Mouse (Mus musculus): ENCODE results near the gene Fbp2. TPM values are rescaled to one million over a fixed set of nuclear protein-coding genes. Genes with fewer than 3 reads are reported as not detected.
A peak's percentile ranks its signal among the peaks of the same experiment; 100 is the strongest.
"Not testable (repeated sequence)": the region's sequence is repeated elsewhere in the genome, so short reads cannot be mapped to it uniquely, and the experiment has no call there.

The Fbp2 gene
- polyA plus RNA-seq, 1 experiment = 35.3 TPM

GRCm38 (mm10) chr13:62855396-62856304 lies 2.6 kb downstream of the Fbp2 start:
- WGBS = 30% methylated on average over 25 of the region's 25 CpGs
- TF ChIP-seq CTCF (conservative IDR thresholded peaks at IDR 0.05; ENCODE audit: insufficient read depth, insufficient read length, low read depth, low read length) (no peak), POLR2A (IDR thresholded peaks at IDR 0.05; ENCODE audit: low read depth, low read length) (no peak)

GRCm38 (mm10) chr13:62854666-62855065 lies 3.6 kb downstream of the Fbp2 start:
- Histone ChIP-seq H3K36me3 (ENCODE audit: control insufficient read depth, insufficient read depth, low read length) (no peaks in the 10 kb centered on the region), H3K27me3 (replicated peaks; ENCODE audit: control insufficient read depth, insufficient read depth, low read length) (no peaks in the 10 kb centered on the region), H3K27ac (ENCODE audit: insufficient read depth, low read depth, low read length) (no peak overlapping the region), H3K4me1 (ENCODE audit: control insufficient read depth, insufficient read depth, low read length) (no peaks in the 10 kb centered on the region; the same call in 1 of the 2 replicates), H3K4me3 (ENCODE audit: insufficient read depth, low read depth, low read length) (no peak overlapping the region)
- 11% methylated on average over 15 of the region's 15 CpGs for WGBS
- DNase-seq = peak; percentile 69
- TF ChIP-seq CTCF (conservative IDR thresholded peaks at IDR 0.05; ENCODE audit: insufficient read depth, insufficient read length, low read depth, low read length) (peak; percentile 86), POLR2A (IDR thresholded peaks at IDR 0.05; ENCODE audit: low read depth, low read length) (no peak)

More at GRCm38 (mm10) chr13:62855396-62856304, 2.6 kb downstream of the Fbp2 start:
- Histone ChIP-seq H3K4me3 (ENCODE audit: insufficient read depth, low read depth, low read length) (no peak overlapping the region), H3K27ac (ENCODE audit: insufficient read depth, low read depth, low read length) (no peak overlapping the region), H3K36me3 (ENCODE audit: control insufficient read depth, insufficient read depth, low read length) (no peaks in the 10 kb centered on the region), H3K4me1 (ENCODE audit: control insufficient read depth, insufficient read depth, low read length) (no peaks in the 10 kb centered on the region; the same call in 1 of the 2 replicates), H3K27me3 (replicated peaks; ENCODE audit: control insufficient read depth, insufficient read depth, low read length) (no peaks in the 10 kb centered on the region)
- no peak for DNase-seq

GRCm38 (mm10) chr13:62833341-62833740 lies 24.9 kb downstream of the Fbp2 start:
- Histone ChIP-seq H3K27ac (ENCODE audit: insufficient read depth, low read depth, low read length) (no peak overlapping the region), H3K27me3 (replicated peaks; ENCODE audit: control insufficient read depth, insufficient read depth, low read length) (no peaks in the 10 kb centered on the region), H3K4me3 (ENCODE audit: insufficient read depth, low read depth, low read length) (no peak overlapping the region), H3K4me1 (ENCODE audit: control insufficient read depth, insufficient read depth, low read length) (no peaks in the 10 kb centered on the region), H3K36me3 (ENCODE audit: control insufficient read depth, insufficient read depth, low read length) (no peaks in the 10 kb centered on the region)
- WGBS = 57% methylated on average over 4 of the region's 4 CpGs
- no peak for DNase-seq
- TF ChIP-seq POLR2A (IDR thresholded peaks at IDR 0.05; ENCODE audit: low read depth, low read length) = no peak

GRCm38 (mm10) chr13:62832239-62832638 lies 26.0 kb downstream of the Fbp2 start:
- Histone ChIP-seq H3K4me3 (ENCODE audit: insufficient read depth, low read depth, low read length) (no peak overlapping the region), H3K27me3 (replicated peaks; ENCODE audit: control insufficient read depth, insufficient read depth, low read length) (no peaks in the 10 kb centered on the region), H3K4me1 (ENCODE audit: control insufficient read depth, insufficient read depth, low read length) (no peaks in the 10 kb centered on the region), H3K27ac (ENCODE audit: insufficient read depth, low read depth, low read length) (no peak overlapping the region), H3K36me3 (ENCODE audit: control insufficient read depth, insufficient read depth, low read length) (no peaks in the 10 kb centered on the region)
- no peak for DNase-seq
- 78% methylated on average over 2 of the region's 2 CpGs for WGBS
- TF ChIP-seq CTCF (conservative IDR thresholded peaks at IDR 0.05; ENCODE audit: insufficient read depth, insufficient read length, low read depth, low read length) (no peak), POLR2A (IDR thresholded peaks at IDR 0.05; ENCODE audit: low read depth, low read length) (no peak)

- H3K4me3 ChIP-seq (ENCODE audit: insufficient read depth, low read depth, low read length); DNase-seq; H3K27me3 ChIP-seq (replicated peaks; ENCODE audit: control insufficient read depth, insufficient read depth, low read length); H3K27ac ChIP-seq (ENCODE audit: insufficient read depth, low read depth, low read length); H3K36me3 ChIP-seq (ENCODE audit: control insufficient read depth, insufficient read depth, low read length); H3K4me1 ChIP-seq (ENCODE audit: control insufficient read depth, insufficient read depth, low read length): not testable (repeated sequence)
- 87% methylated on average over 3 of the region's 3 CpGs for WGBS
These were observed 42.5 kb downstream of the Fbp2 start for GRCm38 (mm10) chr13:62815705-62816104.

GRCm38 (mm10) chr13:62812713-62813112 lies 45.5 kb downstream of the Fbp2 start:
- Histone ChIP-seq H3K4me1 (ENCODE audit: control insufficient read depth, insufficient read depth, low read length) (no peaks in the 10 kb centered on the region), H3K27ac (ENCODE audit: insufficient read depth, low read depth, low read length) (no peak overlapping the region), H3K27me3 (replicated peaks; ENCODE audit: control insufficient read depth, insufficient read depth, low read length) (no peaks in the 10 kb centered on the region), H3K36me3 (ENCODE audit: control insufficient read depth, insufficient read depth, low read length) (no peaks in the 10 kb centered on the region), H3K4me3 (ENCODE audit: insufficient read depth, low read depth, low read length) (no peak overlapping the region)
- 16% methylated on average over 27 of the region's 32 CpGs for WGBS
- no peak for DNase-seq
- no peak for TF ChIP-seq POLR2A (IDR thresholded peaks at IDR 0.05; ENCODE audit: low read depth, low read length)
- no peak for TF ChIP-seq CTCF (conservative IDR thresholded peaks at IDR 0.05; ENCODE audit: insufficient read depth, insufficient read length, low read depth, low read length)

- not testable (repeated sequence) for H3K4me1 ChIP-seq (ENCODE audit: control insufficient read depth, insufficient read depth, low read length); H3K36me3 ChIP-seq (ENCODE audit: control insufficient read depth, insufficient read depth, low read length); H3K27ac ChIP-seq (ENCODE audit: insufficient read depth, low read depth, low read length); DNase-seq; H3K4me3 ChIP-seq (ENCODE audit: insufficient read depth, low read depth, low read length); H3K27me3 ChIP-seq (replicated peaks; ENCODE audit: control insufficient read depth, insufficient read depth, low read length)
- WGBS = 85% methylated on average over 6 of the region's 6 CpGs
These were observed 50.2 kb downstream of the Fbp2 start for GRCm38 (mm10) chr13:62807981-62808380.

Other genes starting within 250 kb of the Fbp2 start
- gene 6720489N17Rik, start 234.2 kb downstream of the Fbp2 start, polyA plus RNA-seq (2012; rRNA removed) = 0.30 and 0.81 TPM in 2 replicates
- 0.53 and 0.94 TPM in 2 replicates for gene Platr25, start 97.7 kb downstream of the Fbp2 start, polyA plus RNA-seq (2012; rRNA removed)
- gene Gm5141, start 72.6 kb downstream of the Fbp2 start, polyA plus RNA-seq (2012; rRNA removed) = 0.90 and 1.1 TPM in 2 replicates
- 1,525 and 1,684 TPM in 2 replicates for gene Fbp1, start 29.9 kb upstream of the Fbp2 start, polyA plus RNA-seq (2012; rRNA removed)
- gene 2010111I01Rik, start 106.5 kb upstream of the Fbp2 start, polyA plus RNA-seq (2012; rRNA removed) = 84.5 and 94.1 TPM in 2 replicates

Measured in kidney, adult 2 months (tissue).